Mouse (Mus musculus) thymus, postnatal 36 days (tissue): ENCODE measurements around the gene Mgme1.
A peak's percentile ranks its signal among the peaks of the same experiment; 100 is the strongest.

Source experiments
- DNase-seq, 2 experiments: peaks; one replicate each; pipeline ENCODE4 v3.0.0; 2022; ENCODE audit warnings: mixed read lengths in 2 of 2

Mgme1 gene

GRCm38 (mm10) chr2:144264398-144265119, 5.9 kb upstream of the Mgme1 start:
- DNase-seq = no peak

GRCm38 (mm10) chr2:144265120-144265488, 5.4 kb upstream of the Mgme1 start:
- DNase-seq = no peak

GRCm38 (mm10) chr2:144265916-144266683, 4.4 kb upstream of the Mgme1 start:
- DNase-seq = no peak

- no peak for DNase-seq
These were observed 3.3 kb upstream of the Mgme1 start for GRCm38 (mm10) chr2:144267004-144267730.

GRCm38 (mm10) chr2:144267731-144268015, 2.8 kb upstream of the Mgme1 start:
- peak; percentile 21 to 45 for DNase-seq

- no peak for DNase-seq
These were observed 1.8 kb upstream of the Mgme1 start for GRCm38 (mm10) chr2:144268446-144269305.

GRCm38 (mm10) chr2:144269306-144269650, 1.2 kb upstream of the Mgme1 start:
- DNase-seq = no peak

- no peak for DNase-seq
These were observed 586 bp upstream of the Mgme1 start for GRCm38 (mm10) chr2:144269679-144270475.

- DNase-seq = no peak
These were observed 1.6 kb downstream of the Mgme1 start for GRCm38 (mm10) chr2:144272088-144272487.

GRCm38 (mm10) chr2:144274741-144275140, 4.3 kb downstream of the Mgme1 start:
- peak in 1 of 2 experiments; percentile 15 for DNase-seq

GRCm38 (mm10) chr2:144276885-144277284, 6.4 kb downstream of the Mgme1 start:
- no peak for DNase-seq

- DNase-seq = no peak
These were observed 9.3 kb downstream of the Mgme1 start for GRCm38 (mm10) chr2:144279742-144280141.

- DNase-seq = no peak
These were observed 10.1 kb downstream of the Mgme1 start for GRCm38 (mm10) chr2:144280568-144280967.

GRCm38 (mm10) chr2:144281417-144281816, 11.0 kb downstream of the Mgme1 start:
- DNase-seq = no peak

- DNase-seq = no peak
These were observed 19.9 kb downstream of the Mgme1 start for GRCm38 (mm10) chr2:144290321-144290720.

- DNase-seq = no peak
These were observed 21.3 kb downstream of the Mgme1 start for GRCm38 (mm10) chr2:144291600-144292305.

- no peak for DNase-seq
These were observed 24.8 kb downstream of the Mgme1 start for GRCm38 (mm10) chr2:144295145-144295735.

- no peak for DNase-seq
These were observed 29.5 kb downstream of the Mgme1 start for GRCm38 (mm10) chr2:144299749-144300669.

GRCm38 (mm10) chr2:144301101-144301500, 30.6 kb downstream of the Mgme1 start:
- no peak for DNase-seq
